Mouse (Mus musculus): ENCODE data around the gene Arih2. TPM values are rescaled to one million over a fixed set of nuclear protein-coding genes. Genes with fewer than 3 reads are reported as not detected.

Gene Arih2
- polyA plus RNA-seq, 1 experiment: 28.5 TPM

- no peak within 1 kb of the TSS for H3K27ac ChIP-seq (ENCODE audit: control insufficient read depth, insufficient read depth, low read depth, low read length, poor library complexity)
- H3K4me1 ChIP-seq (ENCODE audit: control insufficient read depth, insufficient read depth, low read length): no peaks in the 10 kb centered on the region
- TF ChIP-seq CTCF (IDR thresholded peaks at IDR 0.05; ENCODE audit: control insufficient read depth, insufficient read depth, low read length): no peak
- no peak for TF ChIP-seq POLR2A (IDR thresholded peaks at IDR 0.05; ENCODE audit: borderline replicate concordance, control insufficient read depth, low read depth, low read length)
- no peak within 1 kb of the TSS for H3K4me3 ChIP-seq (replicated peaks; ENCODE audit: control insufficient read depth, low read depth, low read length)
- WGBS: 88% methylated on average over 1 of the region's 1 CpGs
These were observed 39.9 kb upstream of the Arih2 start, which contains the start of gene Prkar2a for GRCm38 (mm10) chr9:108689106-108689505. TSS of gene Prkar2a (plus strand) at chr9:108689314.

DNA sequence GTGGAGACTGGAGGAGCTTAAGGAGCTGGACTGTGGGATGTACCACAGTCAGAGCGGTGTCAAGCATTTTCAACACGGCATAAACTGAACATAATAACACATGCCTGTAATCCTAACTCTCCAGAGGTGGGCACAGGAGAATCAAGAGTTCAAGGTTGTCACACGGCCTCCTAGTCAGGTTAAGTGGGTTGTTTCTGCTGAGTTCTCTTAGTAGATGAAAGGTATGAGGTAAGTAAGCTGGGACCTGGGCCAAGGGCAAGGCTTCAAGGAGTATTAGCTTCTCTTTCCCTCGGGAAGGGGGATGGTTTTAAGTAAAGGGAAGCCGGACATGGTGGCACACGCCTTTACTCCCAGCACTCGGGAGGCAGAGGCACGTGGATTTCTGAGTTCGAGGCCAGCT lies 39.3 kb upstream of the Arih2 start:
- no peak overlapping the region for H3K27ac ChIP-seq (ENCODE audit: control insufficient read depth, insufficient read depth, low read depth, low read length, poor library complexity)
- no peaks in the 10 kb centered on the region for H3K4me1 ChIP-seq (ENCODE audit: control insufficient read depth, insufficient read depth, low read length)
- no peak overlapping the region for H3K4me3 ChIP-seq (replicated peaks; ENCODE audit: control insufficient read depth, low read depth, low read length)
- TF ChIP-seq POLR2A (IDR thresholded peaks at IDR 0.05; ENCODE audit: borderline replicate concordance, control insufficient read depth, low read depth, low read length) (no peak), CTCF (IDR thresholded peaks at IDR 0.05; ENCODE audit: control insufficient read depth, insufficient read depth, low read length) (no peak)
- 82% methylated on average over 9 of the region's 9 CpGs for WGBS

DNA sequence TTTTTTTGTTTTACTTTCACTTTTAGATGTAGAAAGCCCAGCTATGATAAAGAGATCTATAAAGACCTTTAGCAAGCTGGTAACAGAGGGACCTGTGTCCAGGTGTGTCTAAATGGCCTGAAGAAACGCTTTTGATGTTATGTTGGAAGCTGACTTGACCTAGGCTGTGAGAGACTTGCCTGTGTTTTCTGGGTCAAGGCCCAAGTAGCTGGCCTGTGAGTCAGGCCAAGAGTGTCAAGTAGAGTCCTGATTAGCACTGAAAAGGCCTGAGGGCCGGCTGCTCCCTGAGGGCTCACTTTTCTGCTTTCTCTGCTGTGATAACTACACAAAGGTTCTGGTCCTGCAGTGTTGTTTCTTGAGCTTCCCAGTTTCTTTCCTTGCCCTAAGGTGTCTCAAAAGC lies 38.5 kb upstream of the Arih2 start:
- TF ChIP-seq CTCF (IDR thresholded peaks at IDR 0.05; ENCODE audit: control insufficient read depth, insufficient read depth, low read length) (no peak), POLR2A (IDR thresholded peaks at IDR 0.05; ENCODE audit: borderline replicate concordance, control insufficient read depth, low read depth, low read length) (no peak)
- Histone ChIP-seq H3K27ac (ENCODE audit: control insufficient read depth, insufficient read depth, low read depth, low read length, poor library complexity) (no peak overlapping the region), H3K4me1 (ENCODE audit: control insufficient read depth, insufficient read depth, low read length) (no peaks in the 10 kb centered on the region), H3K4me3 (replicated peaks; ENCODE audit: control insufficient read depth, low read depth, low read length) (no peak overlapping the region)
- WGBS: 75% methylated on average over 2 of the region's 2 CpGs

DNA sequence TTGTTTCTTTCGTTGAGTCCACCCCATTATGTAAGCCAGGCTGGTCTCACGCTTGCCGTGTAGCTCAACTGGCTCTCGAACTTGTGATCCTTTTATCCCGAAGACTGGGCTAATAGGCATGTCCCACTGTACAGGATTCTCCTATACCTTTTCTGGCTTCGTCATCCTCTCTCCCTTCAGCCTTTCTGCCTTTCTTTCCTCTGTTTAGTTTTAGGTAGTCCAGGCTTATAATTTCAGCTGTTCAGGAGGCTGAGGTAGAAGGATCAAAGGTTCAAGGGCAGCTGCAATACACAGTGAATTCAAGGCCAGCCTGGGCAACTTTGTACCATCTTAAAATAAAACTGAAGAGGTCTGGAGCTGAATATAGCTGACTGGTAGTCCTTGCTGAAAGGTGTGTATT lies 38.0 kb upstream of the Arih2 start:
- H3K4me3 ChIP-seq (replicated peaks; ENCODE audit: control insufficient read depth, low read depth, low read length): no peak overlapping the region
- H3K27ac ChIP-seq (ENCODE audit: control insufficient read depth, insufficient read depth, low read depth, low read length, poor library complexity): no peak overlapping the region
- H3K4me1 ChIP-seq (ENCODE audit: control insufficient read depth, insufficient read depth, low read length): no peaks in the 10 kb centered on the region
- TF ChIP-seq CTCF (IDR thresholded peaks at IDR 0.05; ENCODE audit: control insufficient read depth, insufficient read depth, low read length) (no peak), POLR2A (IDR thresholded peaks at IDR 0.05; ENCODE audit: borderline replicate concordance, control insufficient read depth, low read depth, low read length) (no peak)
- 87% methylated on average over 6 of the region's 6 CpGs for WGBS

- Histone ChIP-seq H3K4me1 (ENCODE audit: control insufficient read depth, insufficient read depth, low read length) (no peaks in the 10 kb centered on the region), H3K27ac (ENCODE audit: control insufficient read depth, insufficient read depth, low read depth, low read length, poor library complexity) (no peak overlapping the region), H3K4me3 (replicated peaks; ENCODE audit: control insufficient read depth, low read depth, low read length) (no peak overlapping the region)
- TF ChIP-seq POLR2A (IDR thresholded peaks at IDR 0.05; ENCODE audit: borderline replicate concordance, control insufficient read depth, low read depth, low read length): no peak
- TF ChIP-seq CTCF (IDR thresholded peaks at IDR 0.05; ENCODE audit: control insufficient read depth, insufficient read depth, low read length): no peak
- 70% methylated on average over 4 of the region's 4 CpGs for WGBS
These were observed 37.3 kb upstream of the Arih2 start for GRCm38 (mm10) chr9:108686475-108686887.

DNA sequence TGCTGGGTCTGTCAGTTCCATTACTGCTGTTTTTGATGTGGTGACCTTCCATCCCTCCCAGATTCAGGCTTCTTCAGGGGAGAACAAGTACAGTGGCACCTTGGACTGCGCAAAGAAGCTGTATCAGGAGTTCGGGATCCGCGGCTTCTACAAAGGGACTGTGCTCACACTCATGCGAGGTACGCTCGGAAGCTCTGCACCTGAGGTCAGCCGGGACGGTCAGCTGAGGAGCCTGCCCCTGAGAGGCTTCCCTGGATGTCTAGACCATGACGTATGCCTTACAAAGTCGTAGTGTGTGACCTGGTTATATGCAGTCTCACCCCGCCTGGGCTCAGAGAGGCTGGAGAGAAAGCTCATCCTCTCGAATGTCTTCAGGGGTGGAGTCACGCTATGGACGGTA lies 30.8 kb upstream of the Arih2 start:
- Histone ChIP-seq H3K4me3 (replicated peaks; ENCODE audit: control insufficient read depth, low read depth, low read length) (no peak overlapping the region), H3K4me1 (ENCODE audit: control insufficient read depth, insufficient read depth, low read length) (no peaks in the 10 kb centered on the region), H3K27ac (ENCODE audit: control insufficient read depth, insufficient read depth, low read depth, low read length, poor library complexity) (no peak overlapping the region)
- no peak for TF ChIP-seq CTCF (IDR thresholded peaks at IDR 0.05; ENCODE audit: control insufficient read depth, insufficient read depth, low read length)
- no peak for TF ChIP-seq POLR2A (IDR thresholded peaks at IDR 0.05; ENCODE audit: borderline replicate concordance, control insufficient read depth, low read depth, low read length)
- WGBS: 90% methylated on average over 15 of the region's 15 CpGs

DNA sequence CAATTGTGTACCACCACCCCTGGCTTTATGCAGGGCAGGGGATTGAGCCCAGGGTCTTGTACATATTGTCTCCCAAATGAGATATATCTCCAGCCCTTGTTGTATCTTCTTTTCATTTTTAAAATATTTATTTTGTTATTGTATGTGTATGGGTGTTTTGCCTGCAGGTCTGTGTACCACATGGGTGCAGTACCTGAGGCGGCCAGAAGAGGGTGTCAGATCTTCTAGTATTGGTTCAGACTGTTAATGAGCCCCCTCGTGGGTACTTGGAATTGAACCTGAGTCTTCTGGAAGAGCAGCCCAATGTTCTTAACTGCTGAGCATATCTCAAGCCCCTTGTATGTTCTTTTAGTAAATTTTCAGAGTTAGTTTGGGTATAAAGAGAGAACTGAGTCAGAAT lies 24.0 kb upstream of the Arih2 start:
- Histone ChIP-seq H3K27ac (ENCODE audit: control insufficient read depth, insufficient read depth, low read depth, low read length, poor library complexity) (no peak overlapping the region), H3K4me1 (ENCODE audit: control insufficient read depth, insufficient read depth, low read length) (no peaks in the 10 kb centered on the region), H3K4me3 (replicated peaks; ENCODE audit: control insufficient read depth, low read depth, low read length) (no peak overlapping the region)
- 58% methylated on average over 2 of the region's 2 CpGs for WGBS
- TF ChIP-seq POLR2A (IDR thresholded peaks at IDR 0.05; ENCODE audit: borderline replicate concordance, control insufficient read depth, low read depth, low read length): no peak
- no peak for TF ChIP-seq CTCF (IDR thresholded peaks at IDR 0.05; ENCODE audit: control insufficient read depth, insufficient read depth, low read length)

- WGBS: 76% methylated on average over 8 of the region's 8 CpGs
- TF ChIP-seq POLR2A (IDR thresholded peaks at IDR 0.05; ENCODE audit: borderline replicate concordance, control insufficient read depth, low read depth, low read length) (no peak), CTCF (IDR thresholded peaks at IDR 0.05; ENCODE audit: control insufficient read depth, insufficient read depth, low read length) (no peak)
- no peak overlapping the region for H3K4me3 ChIP-seq (replicated peaks; ENCODE audit: control insufficient read depth, low read depth, low read length)
- no peaks in the 10 kb centered on the region for H3K4me1 ChIP-seq (ENCODE audit: control insufficient read depth, insufficient read depth, low read length)
- no peak overlapping the region for H3K27ac ChIP-seq (ENCODE audit: control insufficient read depth, insufficient read depth, low read depth, low read length, poor library complexity)
These were observed 20.7 kb upstream of the Arih2 start for GRCm38 (mm10) chr9:108669875-108670274.

- no peak overlapping the region for H3K27ac ChIP-seq (ENCODE audit: control insufficient read depth, insufficient read depth, low read depth, low read length, poor library complexity)
- H3K4me3 ChIP-seq (replicated peaks; ENCODE audit: control insufficient read depth, low read depth, low read length): peak overlapping the region; percentile 85
- H3K4me1 ChIP-seq (ENCODE audit: control insufficient read depth, insufficient read depth, low read length): peaks cover 2% of the 10 kb centered on the region; the same call in 1 of the 2 replicates
- 39% methylated on average over 6 of the region's 6 CpGs for WGBS
- TF ChIP-seq CTCF (IDR thresholded peaks at IDR 0.05; ENCODE audit: control insufficient read depth, insufficient read depth, low read length): no peak
- TF ChIP-seq POLR2A (IDR thresholded peaks at IDR 0.05; ENCODE audit: borderline replicate concordance, control insufficient read depth, low read depth, low read length): no peak
These were observed 13.5 kb upstream of the Arih2 start for GRCm38 (mm10) chr9:108662660-108663059.

Measured in bone marrow, adult 2 months (tissue).